Mouse (Mus musculus) kidney, adult 2 months (tissue): ENCODE data around the gene Cobl.

Experiments used
- CTCF ChIP-seq: fragments of 200-500 bp; conservative IDR thresholded peaks from 2 replicates; pipeline ENCODE4 v1.5.1; 2011; ENCODE audit warnings: low read depth, mild to moderate bottlenecking, control low read depth, low read length, moderate library complexity, mixed read lengths; ENCODE audit not compliant: insufficient read depth, insufficient read length
- POLR2A ChIP-seq: fragments of 200-500 bp; IDR thresholded peaks from one replicate; pipeline ENCODE4 v1.6.1; 2011; ENCODE audit warnings: low read depth, low read length, control low read depth

- TF ChIP-seq CTCF (no peak), POLR2A (no peak)
These were observed 469 bp upstream of the Cobl start for GRCm38 (mm10) chr11:12465229-12465628.
